Mouse (Mus musculus) liver, adult 2 months (tissue): ENCODE measurements around the gene Rad21l.

Experiments used
- CTCF ChIP-seq: fragments of 200-500 bp; IDR thresholded peaks from 2 replicates; pipeline ENCODE4 v1.5.1; 2011; ENCODE audit warnings: low read depth, low read length, control low read depth
- POLR2A ChIP-seq: fragments of 200-500 bp; IDR thresholded peaks from 2 replicates; pipeline ENCODE4 v1.6.1; 2011; ENCODE audit warnings: low read length, control low read depth; ENCODE audit not compliant: insufficient read depth; ENCODE audit errors: extremely low read depth

- TF ChIP-seq CTCF (no peak), POLR2A (no peak)
These were observed 70.3 kb downstream of the Rad21l start for GRCm38 (mm10) chr2:151598068-151598467.
